Mouse (Mus musculus) lung, embryonic 14.5 days (tissue): ENCODE results near the gene Lin7c. TPM values are rescaled to one million over a fixed set of nuclear protein-coding genes. Genes with fewer than 3 reads are reported as not detected.

Experiments
- ATAC-seq: fragments of 200-750 bp; cut with Nextera tagmentation; 2 replicates; pipeline ENCODE4 v1.8.0; 2017; ENCODE audit warnings: mild to moderate bottlenecking, moderate TSS enrichment, moderate library complexity; ENCODE audit not compliant: insufficient read depth
- DNase-seq: peaks from one replicate; pipeline ENCODE4 v3.0.0-alpha.2; 2015
- H3K27ac ChIP-seq: fragments of 300-500 bp; sonication (generic); 2 replicates; pipeline ENCODE4 v1.5.1; 2014; ENCODE audit warnings: low read depth, mild to moderate bottlenecking, moderate library complexity
- H3K27me3 ChIP-seq: fragments of 300-500 bp; sonication (generic); 2 replicates; pipeline ENCODE4 v1.6.1; 2014; ENCODE audit warnings: low read length, control low read depth; ENCODE audit not compliant: insufficient read depth
- H3K36me3 ChIP-seq: fragments of 300-500 bp; sonication (generic); 2 replicates; pipeline ENCODE4 v1.6.1; 2014; ENCODE audit warnings: control low read depth; ENCODE audit not compliant: insufficient read depth
- H3K4me1 ChIP-seq: fragments of 300-500 bp; sonication (generic); 2 replicates; pipeline ENCODE4 v1.6.1; 2014; ENCODE audit warnings: antibody characterized with exemption, control low read depth; ENCODE audit not compliant: insufficient read depth
- H3K4me2 ChIP-seq: fragments of 300-500 bp; sonication (generic); 2 replicates; pipeline ENCODE4 v1.6.1; 2014; ENCODE audit warnings: mild to moderate bottlenecking
- H3K4me3 ChIP-seq: fragments of 300-500 bp; sonication (generic); 2 replicates; pipeline ENCODE4 v1.5.1; 2014; ENCODE audit warnings: low read depth, low read length
- H3K9ac ChIP-seq: fragments of 300-500 bp; sonication (generic); 2 replicates; pipeline ENCODE4 v1.6.1; 2014
- H3K9me3 ChIP-seq: fragments of 300-500 bp; sonication (generic); 2 replicates; pipeline ENCODE4 v1.6.1; 2016; ENCODE audit warnings: low read depth, low read length, control low read depth
- CTCF ChIP-seq: IDR thresholded peaks from 2 replicates; pipeline ENCODE4 v1.5.1; 2016; ENCODE audit warnings: antibody characterized with exemption, low read depth
- WGBS: fragments of 180-500 bp; shearing (Covaris S2); extraction: QIAGEN DNeasy Blood & Tissue Kit; methylation state at CpG from one replicate; pipeline ENCODE4 v1.1.7; 2014; 5-methylcytosine and 5-hydroxymethylcytosine counted together
- polyA plus RNA-seq: library from polyadenylated mRNA; unstranded; fragments of >200 nt; fragmentation: Nextera tagmentation; extraction: Ambion mirVana; gene quantifications from 2 replicates; pipeline ENCODE4 v1.2.1, GENCODE M21; 2014

Gene Lin7c
- polyA plus RNA-seq, 1 experiment from 2014 or later = 60.0 TPM

DNA sequence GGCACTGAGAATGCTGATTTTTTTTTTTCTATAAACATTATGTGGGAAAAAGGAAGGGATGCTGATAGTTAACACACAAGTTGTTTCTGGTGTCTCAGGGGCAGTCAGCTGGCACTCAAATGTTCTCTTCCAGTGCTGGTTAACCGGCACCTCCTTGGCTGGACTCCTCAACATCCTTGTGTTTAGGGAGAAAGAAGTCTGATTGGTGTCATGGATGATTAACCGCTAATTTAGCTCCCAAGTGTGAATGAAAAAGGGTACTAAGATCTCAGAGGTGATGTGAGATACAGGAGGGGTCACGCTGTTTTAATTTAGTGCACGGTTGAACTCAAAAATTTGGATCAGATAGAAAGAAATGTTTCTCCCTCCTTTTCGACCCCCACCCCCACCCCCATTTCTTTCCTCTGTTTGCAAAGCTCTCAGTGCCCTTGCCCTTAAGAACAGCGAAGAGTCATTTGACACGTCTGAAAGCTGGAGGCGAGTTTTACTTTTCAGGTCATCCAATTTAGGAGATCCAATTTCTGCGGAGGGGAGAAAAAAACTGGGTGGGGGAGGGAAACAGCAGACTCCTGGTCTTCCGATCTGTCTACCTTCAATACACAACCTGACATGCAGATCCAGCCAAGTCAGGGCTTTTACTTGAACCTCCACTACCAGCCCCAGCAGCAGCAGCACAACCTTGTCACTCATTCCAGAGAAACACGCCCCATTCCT is 26.3 kb downstream of the Lin7c start:
- no peaks in the 10 kb centered on the region for H3K9me3 ChIP-seq
- peaks cover 26% of the 10 kb centered on the region for H3K27me3 ChIP-seq
- H3K4me1 ChIP-seq = peaks cover 8% of the 10 kb centered on the region; the same call in 1 of the 2 replicates
- no peak overlapping the region for H3K9ac ChIP-seq
- no peak for DNase-seq
- 5% methylated on average over 11 of the region's 11 CpGs for WGBS
- no peak overlapping the region for H3K27ac ChIP-seq
- peak overlapping the region; percentile 81 for H3K4me2 ChIP-seq
- no peak for TF ChIP-seq CTCF
- peak overlapping the region; percentile 68 for H3K4me3 ChIP-seq
- no peaks in the 10 kb centered on the region for H3K36me3 ChIP-seq
- no peak for ATAC-seq

DNA sequence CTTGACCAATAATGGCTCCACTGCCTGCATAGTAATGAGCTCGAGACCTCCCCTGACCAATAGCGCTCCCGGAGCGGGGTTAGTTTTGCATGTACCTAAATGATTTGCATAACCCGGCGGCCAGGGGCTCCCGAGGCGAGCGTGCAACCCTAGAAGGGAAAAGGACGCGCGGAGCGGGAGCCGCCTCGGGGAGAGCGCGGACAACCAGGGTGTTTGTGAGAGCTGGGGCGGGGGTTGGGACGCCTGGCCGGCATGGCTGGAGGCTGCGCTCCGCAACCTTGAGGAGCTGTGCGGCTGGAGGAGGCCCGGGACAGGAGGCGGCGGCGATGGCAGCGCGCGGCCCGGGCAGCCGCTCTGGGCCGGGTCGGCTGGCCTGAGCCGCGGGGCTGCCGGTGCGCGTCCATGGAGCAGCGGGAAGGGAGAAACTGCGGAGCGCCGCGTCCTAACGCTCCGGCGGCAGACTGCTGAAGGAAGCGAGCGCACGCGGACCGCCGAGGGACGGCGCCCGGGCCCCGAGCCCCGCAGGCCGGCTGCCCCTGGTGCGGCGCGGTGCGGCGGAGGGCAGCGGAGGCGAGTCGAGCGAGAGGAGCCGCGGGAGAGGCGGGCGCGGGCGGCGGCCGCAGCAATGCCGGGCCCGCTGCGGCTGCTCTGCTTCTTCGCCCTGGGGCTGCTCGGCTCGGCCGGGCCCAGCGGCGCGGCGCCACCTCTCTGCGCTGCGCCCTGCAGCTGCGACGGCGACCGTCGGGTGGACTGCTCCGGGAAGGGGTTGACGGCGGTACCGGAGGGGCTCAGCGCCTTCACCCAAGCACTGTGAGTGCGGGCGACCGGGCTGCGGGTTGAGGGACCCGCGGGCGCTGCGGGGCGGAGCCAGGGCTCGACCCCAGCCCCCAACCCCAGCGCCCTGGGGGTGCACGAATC is 27.1 kb downstream of the Lin7c start, which contains the start of gene Lgr4:
Gene Lgr4 (plus strand): TSS at position 152 of the 918 bp plus-strand sequence.
- peak within 1 kb of the TSS; percentile 77 for H3K9ac ChIP-seq
- peak within 1 kb of the TSS; percentile 81 for H3K4me2 ChIP-seq
- peaks cover 26% of the 10 kb centered on the region for H3K27me3 ChIP-seq
- H3K27ac ChIP-seq = peak within 1 kb of the TSS; percentile 96
- ATAC-seq (peak; percentile 99), DNase-seq (peak; percentile 98)
- no peaks in the 10 kb centered on the region for H3K9me3 ChIP-seq
- WGBS = under 1% methylated on average over 86 of the region's 111 CpGs
- no peak for TF ChIP-seq CTCF
- no peaks in the 10 kb centered on the region for H3K36me3 ChIP-seq
- peaks cover 8% of the 10 kb centered on the region; the same call in 1 of the 2 replicates for H3K4me1 ChIP-seq
- peak within 1 kb of the TSS; percentile 68 for H3K4me3 ChIP-seq

DNA sequence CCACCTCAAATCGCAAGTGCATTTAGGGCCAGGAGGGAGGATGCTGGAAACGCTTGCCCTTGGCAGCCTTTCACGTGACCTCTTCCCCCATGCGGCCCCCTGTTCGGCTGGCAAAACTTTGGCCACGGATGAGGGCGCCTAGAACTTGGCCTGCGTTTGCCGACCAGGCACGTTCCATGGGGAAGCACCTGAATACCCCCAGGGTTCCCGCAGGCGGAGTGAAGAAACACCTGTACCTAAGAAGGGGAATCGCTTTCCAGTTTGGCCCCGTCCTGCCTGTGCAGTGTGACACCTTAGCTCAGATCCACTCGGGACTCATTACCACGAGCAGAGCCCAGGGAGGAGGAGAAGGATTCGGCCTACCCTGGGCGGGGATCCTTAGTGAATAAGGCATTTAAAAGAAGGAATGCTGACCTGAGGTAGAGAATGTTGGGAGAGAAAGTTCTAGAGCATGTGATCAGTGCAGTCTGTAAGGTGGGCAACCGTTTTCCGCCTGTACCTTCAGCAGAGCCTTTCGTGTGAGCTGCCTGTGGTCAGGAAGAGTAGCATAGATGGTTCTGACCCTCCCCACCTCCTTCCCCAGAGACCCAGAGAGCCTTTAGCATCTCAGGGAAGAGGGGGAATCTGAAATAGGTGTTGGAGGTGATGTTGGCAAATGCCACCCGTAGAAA is 28.1 kb downstream of the Lin7c start:
- no peaks in the 10 kb centered on the region for H3K36me3 ChIP-seq
- no peak for TF ChIP-seq CTCF
- no peak overlapping the region for H3K27ac ChIP-seq
- no peaks in the 10 kb centered on the region for H3K9me3 ChIP-seq
- H3K4me1 ChIP-seq = peaks cover 8% of the 10 kb centered on the region; the same call in 1 of the 2 replicates
- H3K4me3 ChIP-seq = peak overlapping the region; percentile 68
- peak overlapping the region; percentile 77 for H3K9ac ChIP-seq
- H3K4me2 ChIP-seq = peak overlapping the region; percentile 81
- ATAC-seq (no peak), DNase-seq (peak; percentile 39)
- 10% methylated on average over 22 of the region's 22 CpGs for WGBS
- H3K27me3 ChIP-seq = peaks cover 26% of the 10 kb centered on the region

DNA sequence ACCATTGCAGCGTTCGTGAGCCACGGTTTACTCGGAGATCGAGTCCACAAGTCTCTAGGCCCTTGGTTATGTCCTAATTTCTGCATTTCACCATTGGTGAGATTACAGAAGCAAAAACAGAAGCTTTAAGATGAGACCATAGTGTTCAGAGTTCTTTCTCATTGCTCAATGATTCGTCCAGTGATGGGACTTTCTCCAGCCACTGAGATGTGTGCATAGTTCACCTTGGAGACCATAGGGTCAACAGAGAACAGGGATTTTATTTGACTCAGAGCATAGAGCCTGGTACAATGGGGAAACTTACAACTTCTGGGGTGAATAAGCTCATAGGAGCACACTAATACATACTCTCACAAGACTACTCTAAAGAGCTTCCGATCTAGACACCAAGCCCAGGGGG is 29.8 kb downstream of the Lin7c start:
- no peak for ATAC-seq
- peaks cover 20% of the 10 kb centered on the region for H3K27me3 ChIP-seq
- H3K9me3 ChIP-seq = no peaks in the 10 kb centered on the region
- no peak overlapping the region for H3K9ac ChIP-seq
- no peak for TF ChIP-seq CTCF
- H3K4me2 ChIP-seq = no peak overlapping the region
- no peak overlapping the region for H3K27ac ChIP-seq
- DNase-seq = no peak
- no peaks in the 10 kb centered on the region for H3K36me3 ChIP-seq
- 88% methylated on average over 7 of the region's 7 CpGs for WGBS
- no peak overlapping the region for H3K4me3 ChIP-seq
- H3K4me1 ChIP-seq = peaks cover 8% of the 10 kb centered on the region; the same call in 1 of the 2 replicates

DNA sequence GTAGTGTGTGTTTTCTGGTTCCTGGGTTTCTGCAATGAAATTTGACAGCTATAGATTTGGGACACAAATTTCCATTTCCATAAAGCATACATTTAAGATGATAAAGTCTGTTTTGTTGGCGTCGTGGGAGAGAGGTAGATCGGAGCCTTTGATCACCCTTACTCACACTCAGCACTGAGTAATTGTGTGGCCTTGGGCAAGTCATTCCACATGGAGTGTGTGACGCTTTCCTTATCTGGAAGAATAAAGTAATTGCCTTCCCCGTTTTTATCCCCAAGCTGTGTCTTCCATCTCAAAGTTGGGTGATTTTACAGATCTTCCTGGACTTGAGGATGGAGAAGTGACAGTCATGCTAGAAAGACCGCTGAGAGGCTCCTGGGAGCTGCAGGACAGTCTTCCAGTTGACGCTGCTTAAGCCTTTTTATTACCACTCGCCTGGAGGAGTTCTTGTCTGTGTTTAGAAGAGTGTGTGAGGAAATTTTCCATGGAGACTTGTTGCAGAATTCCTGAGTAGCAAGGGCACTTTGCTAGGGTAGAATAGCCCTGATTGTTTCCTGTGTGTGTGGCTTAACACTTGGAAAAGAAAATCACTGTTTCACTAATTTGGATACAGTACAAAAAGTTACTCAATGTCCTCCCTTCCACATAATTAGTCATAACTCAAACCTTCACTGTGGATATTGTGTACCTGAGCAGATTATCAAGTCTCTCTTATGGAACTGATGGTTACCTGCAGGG is 30.8 kb downstream of the Lin7c start:
- Histone ChIP-seq H3K4me3 (no peak overlapping the region), H3K4me1 (peaks cover 8% of the 10 kb centered on the region; the same call in 1 of the 2 replicates), H3K9me3 (no peaks in the 10 kb centered on the region), H3K4me2 (no peak overlapping the region), H3K27ac (no peak overlapping the region), H3K27me3 (peaks cover 18% of the 10 kb centered on the region; the same call in 1 of the 2 replicates), H3K36me3 (no peaks in the 10 kb centered on the region), H3K9ac (no peak overlapping the region)
- TF ChIP-seq CTCF = no peak
- DNase-seq = no peak
- ATAC-seq = no peak
- 70% methylated on average over 8 of the region's 8 CpGs for WGBS

DNA sequence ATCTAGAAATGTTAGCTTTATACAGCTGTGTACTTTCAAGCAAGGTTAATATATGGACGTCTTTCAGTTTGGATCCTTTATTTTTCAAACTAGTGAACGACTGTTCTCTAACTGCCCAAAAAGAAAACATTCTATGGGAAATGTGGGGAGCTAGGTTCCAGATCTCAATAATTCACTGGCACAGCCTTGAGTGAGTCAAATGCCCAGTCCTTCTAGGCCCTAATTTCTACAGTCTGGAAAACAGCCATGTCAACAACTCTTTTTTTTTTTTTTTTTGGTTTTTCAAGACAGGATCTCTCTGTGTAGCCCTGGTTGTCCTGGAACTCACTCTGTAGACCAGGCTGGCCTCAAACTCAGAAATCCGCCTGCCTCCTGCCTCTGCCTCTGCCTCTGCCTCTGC is 31.7 kb downstream of the Lin7c start:
- H3K27me3 ChIP-seq = peaks cover 18% of the 10 kb centered on the region; the same call in 1 of the 2 replicates
- no peak overlapping the region for H3K27ac ChIP-seq
- H3K4me3 ChIP-seq = no peak overlapping the region
- ATAC-seq (no peak), DNase-seq (no peak)
- peaks cover 8% of the 10 kb centered on the region; the same call in 1 of the 2 replicates for H3K4me1 ChIP-seq
- 83% methylated on average over 3 of the region's 3 CpGs for WGBS
- TF ChIP-seq CTCF = no peak
- H3K9ac ChIP-seq = no peak overlapping the region
- H3K36me3 ChIP-seq = no peaks in the 10 kb centered on the region
- no peak overlapping the region for H3K4me2 ChIP-seq
- no peaks in the 10 kb centered on the region for H3K9me3 ChIP-seq
